Mouse (Mus musculus): ENCODE data around the gene Mcf2. TPM values are rescaled to one million over a fixed set of nuclear protein-coding genes. Genes with fewer than 3 reads are reported as not detected.
A peak's percentile ranks its signal among the peaks of the same experiment; 100 is the strongest.

Mcf2 gene
- polyA plus RNA-seq (2015; fragmentation: Nextera tagmentation; extraction: Ambion mirVana), result 0.10 and 0.20 TPM in 2 replicates

- Histone ChIP-seq H3K4me1 (no peaks in the 10 kb centered on the region), H3K27me3 (replicated peaks) (peaks cover 33% of the 10 kb centered on the region), H3K4me2 (peak within 1 kb of the TSS; percentile 82), H3K27ac (replicated peaks) (no peak within 1 kb of the TSS), H3K36me3 (no peaks in the 10 kb centered on the region), H3K9me3 (no peaks in the 10 kb centered on the region), H3K9ac (peak within 1 kb of the TSS; percentile 62; the same call in 1 of the 2 replicates), H3K4me3 (peak within 1 kb of the TSS; percentile 51)
- no peak for ATAC-seq (ENCODE audit: extremely low read depth, insufficient number of reproducible peaks, low FRiP score, low TSS enrichment)
- 12% methylated on average over 28 of the region's 28 CpGs for WGBS
These were observed at the start of gene Mcf2 for GRCm38 (mm10) chrX:60178744-60179458. Mcf2 (minus strand) TSS chrX:60179089.

GRCm38 (mm10) chrX:60187726-60188125, 8.8 kb upstream of the Mcf2 start:
- Histone ChIP-seq H3K4me3 (no peak overlapping the region), H3K4me2 (no peak overlapping the region), H3K9ac (no peak overlapping the region), H3K4me1 (no peaks in the 10 kb centered on the region), H3K27ac (replicated peaks) (no peak overlapping the region), H3K9me3 (no peaks in the 10 kb centered on the region), H3K36me3 (no peaks in the 10 kb centered on the region), H3K27me3 (replicated peaks) (no peaks in the 10 kb centered on the region)
- 32% methylated on average over 1 of the region's 1 CpGs for WGBS
- ATAC-seq (ENCODE audit: extremely low read depth, insufficient number of reproducible peaks, low FRiP score, low TSS enrichment), result no peak

DNA sequence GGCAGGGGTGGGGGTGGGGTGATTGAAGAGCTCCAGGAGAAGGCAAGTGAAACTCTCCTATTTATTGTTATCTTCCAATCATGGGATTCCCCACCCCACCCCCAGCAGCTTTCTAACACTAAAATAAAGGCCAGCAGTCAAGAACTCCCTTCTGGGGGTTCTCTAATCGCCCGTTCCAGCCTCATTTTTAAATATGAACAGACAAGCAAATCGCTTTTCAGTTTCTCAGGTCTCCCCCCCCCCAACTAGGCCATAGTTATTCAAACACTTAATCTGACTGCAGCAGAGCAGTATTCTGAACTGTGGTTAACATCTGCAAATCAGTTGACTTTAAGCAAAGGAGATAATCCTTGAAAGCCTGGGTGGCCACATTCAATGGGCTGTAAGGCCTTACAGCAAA, 3.7 kb upstream of the Mcf2 start:
- H3K27ac ChIP-seq (replicated peaks), result no peak overlapping the region
- H3K9me3 ChIP-seq, result no peaks in the 10 kb centered on the region
- no peak overlapping the region for H3K4me2 ChIP-seq
- H3K36me3 ChIP-seq, result no peaks in the 10 kb centered on the region
- no peak overlapping the region for H3K4me3 ChIP-seq
- no peaks in the 10 kb centered on the region for H3K4me1 ChIP-seq
- no peak overlapping the region for H3K9ac ChIP-seq
- no peak for ATAC-seq (ENCODE audit: extremely low read depth, insufficient number of reproducible peaks, low FRiP score, low TSS enrichment)
- WGBS, result 44% methylated on average over 3 of the region's 3 CpGs
- H3K27me3 ChIP-seq (replicated peaks), result peaks cover 21% of the 10 kb centered on the region

DNA sequence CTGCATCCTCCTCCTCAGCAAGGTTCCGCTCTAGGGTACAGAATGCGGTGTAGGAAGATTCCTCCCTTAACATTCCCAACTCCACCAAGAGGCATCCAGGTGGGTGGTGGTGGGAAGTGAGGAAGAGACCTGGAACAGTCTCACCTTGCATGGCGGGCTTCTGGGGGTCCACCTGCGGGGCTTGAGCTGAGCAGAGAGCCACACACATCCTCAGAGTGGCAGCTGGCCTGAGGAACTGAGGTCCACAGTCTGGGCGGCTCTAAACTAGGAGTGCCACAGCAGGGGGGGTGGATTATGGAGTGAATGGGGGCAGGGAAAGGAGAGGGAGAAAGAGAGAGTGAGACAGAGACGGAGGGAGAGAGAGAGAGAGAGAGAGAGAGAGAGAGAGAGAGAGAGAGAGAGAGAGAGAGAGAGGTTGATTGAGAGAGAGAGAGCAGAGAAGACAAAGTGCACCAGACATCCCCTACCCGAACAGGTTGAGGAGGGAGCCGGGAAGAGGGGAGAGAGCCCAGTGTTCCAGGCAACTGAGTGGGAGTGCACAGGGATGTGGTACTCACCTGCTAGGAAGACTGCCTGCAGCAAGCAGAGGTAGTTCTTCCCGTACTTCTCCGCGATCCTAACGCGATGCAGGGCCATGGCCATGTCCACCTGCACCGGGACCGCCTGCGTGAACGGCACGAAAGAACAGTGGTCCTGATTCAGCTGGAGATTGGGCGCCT, 705 bp downstream of the Mcf2 start:
- ATAC-seq (ENCODE audit: extremely low read depth, insufficient number of reproducible peaks, low FRiP score, low TSS enrichment), result no peak
- Histone ChIP-seq H3K4me1 (no peaks in the 10 kb centered on the region), H3K4me2 (peak overlapping the region; percentile 82), H3K36me3 (no peaks in the 10 kb centered on the region), H3K27me3 (replicated peaks) (peaks cover 33% of the 10 kb centered on the region), H3K4me3 (peak overlapping the region; percentile 51), H3K27ac (replicated peaks) (no peak overlapping the region), H3K9me3 (no peaks in the 10 kb centered on the region), H3K9ac (peak overlapping the region; percentile 62; the same call in 1 of the 2 replicates)
- WGBS, result 2% methylated on average over 19 of the region's 19 CpGs

DNA sequence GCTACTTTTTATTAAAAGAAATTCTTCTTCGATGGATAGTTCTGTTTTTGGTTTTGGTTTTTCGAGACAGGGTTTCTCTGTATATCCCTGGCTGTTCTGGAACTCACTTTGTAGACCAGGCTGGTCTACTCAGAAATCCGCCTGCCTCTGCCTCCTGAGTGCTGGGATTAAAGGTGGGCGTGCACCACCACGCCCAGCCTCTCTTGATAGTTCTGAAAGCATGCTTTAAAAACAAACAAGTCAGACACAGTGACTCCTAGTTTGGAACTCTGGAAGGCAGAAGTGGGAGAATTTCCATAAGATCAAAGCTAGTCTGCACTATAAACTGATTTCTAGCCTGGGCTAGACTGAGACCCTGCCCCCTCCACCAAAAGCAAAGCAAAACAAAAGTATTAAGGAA, 8.8 kb downstream of the Mcf2 start:
- Histone ChIP-seq H3K36me3 (no peaks in the 10 kb centered on the region), H3K27ac (replicated peaks) (no peak overlapping the region), H3K4me2 (no peak overlapping the region), H3K4me3 (no peak overlapping the region), H3K9ac (no peak overlapping the region), H3K4me1 (no peaks in the 10 kb centered on the region), H3K27me3 (replicated peaks) (no peaks in the 10 kb centered on the region), H3K9me3 (no peaks in the 10 kb centered on the region)
- WGBS, result 83% methylated on average over 5 of the region's 5 CpGs
- no peak for ATAC-seq (ENCODE audit: extremely low read depth, insufficient number of reproducible peaks, low FRiP score, low TSS enrichment)

DNA sequence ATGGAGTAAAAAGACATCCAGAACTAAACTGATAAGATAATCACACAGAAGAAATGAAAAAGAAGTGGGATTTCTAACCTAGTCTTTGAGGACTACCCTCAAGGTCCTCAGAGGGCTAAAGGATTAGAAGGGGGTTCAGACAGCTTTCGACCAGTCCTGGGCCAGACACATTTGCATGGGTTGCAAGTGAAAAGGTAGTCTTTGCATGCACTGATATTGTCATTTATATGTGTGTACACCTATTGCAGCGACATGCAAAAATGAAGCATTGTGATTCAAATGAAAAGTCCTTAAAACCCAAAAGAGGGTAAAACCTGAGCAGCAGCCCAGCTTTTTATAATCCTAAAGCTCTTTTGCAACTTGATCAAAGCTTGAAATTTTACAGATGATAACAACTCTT, 9.4 kb downstream of the Mcf2 start:
- H3K36me3 ChIP-seq, result no peaks in the 10 kb centered on the region
- H3K27me3 ChIP-seq (replicated peaks), result no peaks in the 10 kb centered on the region
- H3K4me2 ChIP-seq, result no peak overlapping the region
- no peak overlapping the region for H3K9ac ChIP-seq
- H3K4me1 ChIP-seq, result no peaks in the 10 kb centered on the region
- ATAC-seq (ENCODE audit: extremely low read depth, insufficient number of reproducible peaks, low FRiP score, low TSS enrichment), result no peak
- H3K27ac ChIP-seq (replicated peaks), result no peak overlapping the region
- H3K9me3 ChIP-seq, result no peaks in the 10 kb centered on the region
- H3K4me3 ChIP-seq, result no peak overlapping the region
- WGBS, result 65% methylated on average over 2 of the region's 2 CpGs

DNA sequence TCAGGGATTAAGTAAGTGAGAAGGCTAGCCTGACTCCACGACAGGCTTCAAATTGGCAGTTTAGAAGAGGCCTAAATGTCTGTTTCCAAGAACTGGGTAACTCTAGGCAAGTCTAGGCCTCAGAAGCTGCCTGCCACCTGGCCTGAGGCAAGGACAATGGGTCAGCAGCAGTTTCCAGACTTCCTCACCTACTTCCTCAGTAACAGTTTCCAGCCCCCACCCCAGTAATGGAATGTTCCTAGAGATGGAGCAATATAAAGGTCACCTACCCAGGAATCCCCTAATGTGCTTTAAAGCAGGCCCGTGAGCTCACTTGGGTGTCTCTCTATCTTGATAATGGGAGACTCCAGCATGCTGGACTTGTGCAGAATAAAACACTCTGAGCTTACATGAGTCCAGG, 10.1 kb downstream of the Mcf2 start:
- 63% methylated on average over 2 of the region's 2 CpGs for WGBS
- Histone ChIP-seq H3K4me3 (no peak overlapping the region), H3K27me3 (replicated peaks) (no peaks in the 10 kb centered on the region), H3K4me1 (no peaks in the 10 kb centered on the region), H3K9me3 (no peaks in the 10 kb centered on the region), H3K36me3 (no peaks in the 10 kb centered on the region), H3K4me2 (no peak overlapping the region), H3K27ac (replicated peaks) (no peak overlapping the region), H3K9ac (no peak overlapping the region)
- ATAC-seq (ENCODE audit: extremely low read depth, insufficient number of reproducible peaks, low FRiP score, low TSS enrichment), result no peak

DNA sequence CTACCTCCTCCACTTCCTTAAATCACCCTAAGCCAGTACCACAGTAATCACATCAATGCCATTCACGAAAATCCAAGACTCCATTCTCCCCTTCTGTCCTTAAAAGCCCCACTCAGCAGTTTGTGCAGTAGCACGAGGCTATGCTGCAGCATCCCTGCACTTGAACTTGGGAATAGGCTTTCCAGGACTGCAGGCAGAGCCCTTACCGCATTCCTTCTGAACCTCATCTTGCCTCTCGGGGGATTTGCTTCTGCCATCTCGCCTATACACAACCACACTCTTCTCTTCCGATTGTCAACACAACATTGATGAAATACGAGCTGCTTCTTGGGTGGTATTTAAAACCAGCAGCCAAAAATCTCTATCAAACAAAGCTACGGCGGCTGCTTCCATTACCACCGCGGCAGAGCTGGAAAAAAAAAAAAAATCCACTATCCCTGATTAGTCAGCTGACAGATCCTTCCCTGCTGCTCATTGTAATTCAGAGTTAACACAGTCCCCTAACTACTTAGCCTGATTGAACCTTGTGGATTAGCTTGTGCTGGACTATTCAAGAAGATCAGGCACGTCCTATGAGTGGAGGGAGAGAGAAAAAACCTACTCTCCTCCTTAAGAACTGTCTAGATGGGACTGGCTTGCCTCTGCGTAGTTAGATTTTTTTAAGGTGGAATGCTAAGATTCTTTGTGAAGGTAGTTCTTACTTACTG, 31.5 kb downstream of the Mcf2 start:
- ATAC-seq (ENCODE audit: extremely low read depth, insufficient number of reproducible peaks, low FRiP score, low TSS enrichment), result no peak
- H3K27ac ChIP-seq (replicated peaks), result no peak overlapping the region
- H3K9ac ChIP-seq, result peak overlapping the region; percentile 58; the same call in 1 of the 2 replicates
- H3K4me2 ChIP-seq, result peak overlapping the region; percentile 62
- H3K36me3 ChIP-seq, result no peaks in the 10 kb centered on the region
- 10% methylated on average over 13 of the region's 13 CpGs for WGBS
- no peaks in the 10 kb centered on the region for H3K9me3 ChIP-seq
- H3K4me3 ChIP-seq, result peak overlapping the region; percentile 44
- H3K27me3 ChIP-seq (replicated peaks), result no peaks in the 10 kb centered on the region
- no peaks in the 10 kb centered on the region for H3K4me1 ChIP-seq

DNA sequence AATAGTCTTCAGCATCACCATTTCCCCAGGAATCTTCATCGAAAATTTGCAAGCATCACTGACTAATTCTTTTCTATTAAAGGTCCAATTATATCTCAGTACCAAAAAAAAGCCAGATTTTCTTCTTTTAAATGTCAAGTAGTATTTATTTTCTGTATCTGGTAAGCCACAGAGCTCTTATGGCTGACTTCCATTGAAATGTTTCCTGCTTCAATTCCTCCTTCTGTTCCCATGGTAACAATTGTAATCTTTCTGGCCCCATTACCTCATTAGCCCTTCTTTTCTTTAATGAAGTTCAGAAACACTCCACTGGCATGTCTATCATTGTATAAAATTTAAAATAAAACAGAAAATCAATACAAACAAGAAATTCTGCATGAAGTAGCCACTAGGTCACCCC, 103.5 kb downstream of the Mcf2 start:
- WGBS, result 78% methylated on average over 1 of the region's 1 CpGs
- Histone ChIP-seq H3K9me3 (no peaks in the 10 kb centered on the region), H3K27me3 (replicated peaks) (no peaks in the 10 kb centered on the region), H3K36me3 (no peaks in the 10 kb centered on the region), H3K9ac (no peak overlapping the region), H3K27ac (replicated peaks) (no peak overlapping the region), H3K4me2 (no peak overlapping the region), H3K4me1 (no peaks in the 10 kb centered on the region), H3K4me3 (no peak overlapping the region)
- ATAC-seq (ENCODE audit: extremely low read depth, insufficient number of reproducible peaks, low FRiP score, low TSS enrichment), result no peak

- Histone ChIP-seq H3K9me3 (no peaks in the 10 kb centered on the region), H3K4me1 (no peaks in the 10 kb centered on the region), H3K4me3 (no peak overlapping the region), H3K36me3 (no peaks in the 10 kb centered on the region), H3K27ac (replicated peaks) (no peak overlapping the region), H3K27me3 (replicated peaks) (no peaks in the 10 kb centered on the region), H3K4me2 (no peak overlapping the region), H3K9ac (no peak overlapping the region)
- WGBS, result 68% methylated on average over 9 of the region's 9 CpGs
- no peak for ATAC-seq (ENCODE audit: extremely low read depth, insufficient number of reproducible peaks, low FRiP score, low TSS enrichment)
These were observed 123.7 kb downstream of the Mcf2 start for GRCm38 (mm10) chrX:60055185-60055584.

GRCm38 (mm10) chrX:60054745-60055144, 124.1 kb downstream of the Mcf2 start:
- Histone ChIP-seq H3K27ac (replicated peaks) (no peak overlapping the region), H3K4me1 (no peaks in the 10 kb centered on the region), H3K36me3 (no peaks in the 10 kb centered on the region), H3K4me3 (no peak overlapping the region), H3K9me3 (no peaks in the 10 kb centered on the region), H3K27me3 (replicated peaks) (no peaks in the 10 kb centered on the region), H3K4me2 (no peak overlapping the region), H3K9ac (no peak overlapping the region)
- ATAC-seq (ENCODE audit: extremely low read depth, insufficient number of reproducible peaks, low FRiP score, low TSS enrichment), result no peak
- WGBS, result 85% methylated on average over 1 of the region's 1 CpGs
